Mouse (Mus musculus): Measurements from ENCODE around the gene Olfr944. TPM values are rescaled to one million over a fixed set of nuclear protein-coding genes. Genes with fewer than 3 reads are reported as not detected.

The Olfr944 gene
- not detected in 2 replicates for polyA plus RNA-seq (2015; fragmentation: Nextera tagmentation; extraction: Ambion mirVana)

GRCm38 (mm10) chr9:39201620-39202019 is at the start of gene Olfr944:
Olfr944 (plus strand) TSS chr9:39201920.

GRCm38 (mm10) chr9:39166004-39166403 is 35.7 kb upstream of the Olfr944 start, which contains the start of gene Olfr943:
Olfr943 (plus strand) TSS chr9:39166304.

GRCm38 (mm10) chr9:39249894-39250293 is 48.2 kb downstream of the Olfr944 start, which contains the start of gene Olfr1537:
Olfr1537 (minus strand) TSS chr9:39249994.

Other genes starting within 250 kb of the Olfr944 start
- not detected in 2 replicates for gene Olfr933, start 229.6 kb upstream of the Olfr944 start, polyA plus RNA-seq (2015; fragmentation: Nextera tagmentation; extraction: Ambion mirVana)
- gene Olfr934, start 213.6 kb upstream of the Olfr944 start, polyA plus RNA-seq (2015; fragmentation: Nextera tagmentation; extraction: Ambion mirVana) = not detected in 2 replicates
- gene Olfr935, start 202.2 kb upstream of the Olfr944 start, polyA plus RNA-seq (2015; fragmentation: Nextera tagmentation; extraction: Ambion mirVana) = not detected in 2 replicates
- not detected in 2 replicates for gene Olfr146, start 178.5 kb upstream of the Olfr944 start, polyA plus RNA-seq (2015; fragmentation: Nextera tagmentation; extraction: Ambion mirVana)
- gene Olfr937, start 137.0 kb upstream of the Olfr944 start, polyA plus RNA-seq (2015; fragmentation: Nextera tagmentation; extraction: Ambion mirVana) = not detected in 2 replicates
- not detected in 2 replicates for gene Olfr938, start 123.0 kb upstream of the Olfr944 start, polyA plus RNA-seq (2015; fragmentation: Nextera tagmentation; extraction: Ambion mirVana)
- not detected in 2 replicates for gene Olfr27, start 73.8 kb upstream of the Olfr944 start, polyA plus RNA-seq (2015; fragmentation: Nextera tagmentation; extraction: Ambion mirVana)
- not detected in 2 replicates for gene Olfr943, start 35.6 kb upstream of the Olfr944 start, polyA plus RNA-seq (2015; fragmentation: Nextera tagmentation; extraction: Ambion mirVana)
- not detected in 2 replicates for gene Olfr1537, start 48.1 kb downstream of the Olfr944 start, polyA plus RNA-seq (2015; fragmentation: Nextera tagmentation; extraction: Ambion mirVana)
- gene Olfr945, start 74.9 kb downstream of the Olfr944 start, polyA plus RNA-seq (2015; fragmentation: Nextera tagmentation; extraction: Ambion mirVana) = not detected in 2 replicates
- gene Olfr948, start 124.1 kb downstream of the Olfr944 start, polyA plus RNA-seq (2015; fragmentation: Nextera tagmentation; extraction: Ambion mirVana) = not detected in 2 replicates
- not detected in 2 replicates for gene Olfr951, start 185.5 kb downstream of the Olfr944 start, polyA plus RNA-seq (2015; fragmentation: Nextera tagmentation; extraction: Ambion mirVana)
- gene Olfr952, start 225.2 kb downstream of the Olfr944 start, polyA plus RNA-seq (2015; fragmentation: Nextera tagmentation; extraction: Ambion mirVana) = not detected in 2 replicates